Mouse (Mus musculus) WW6 (cell line): ENCODE results near the gene Vmac.
A peak's percentile ranks its signal among the peaks of the same experiment; 100 is the strongest.

ENCODE experiments used
- DNase-seq: peaks from one replicate; pipeline ENCODE4 v3.0.0-alpha.2; 2013; ENCODE audit warnings: low read depth, low spot score

Gene Vmac

DNA sequence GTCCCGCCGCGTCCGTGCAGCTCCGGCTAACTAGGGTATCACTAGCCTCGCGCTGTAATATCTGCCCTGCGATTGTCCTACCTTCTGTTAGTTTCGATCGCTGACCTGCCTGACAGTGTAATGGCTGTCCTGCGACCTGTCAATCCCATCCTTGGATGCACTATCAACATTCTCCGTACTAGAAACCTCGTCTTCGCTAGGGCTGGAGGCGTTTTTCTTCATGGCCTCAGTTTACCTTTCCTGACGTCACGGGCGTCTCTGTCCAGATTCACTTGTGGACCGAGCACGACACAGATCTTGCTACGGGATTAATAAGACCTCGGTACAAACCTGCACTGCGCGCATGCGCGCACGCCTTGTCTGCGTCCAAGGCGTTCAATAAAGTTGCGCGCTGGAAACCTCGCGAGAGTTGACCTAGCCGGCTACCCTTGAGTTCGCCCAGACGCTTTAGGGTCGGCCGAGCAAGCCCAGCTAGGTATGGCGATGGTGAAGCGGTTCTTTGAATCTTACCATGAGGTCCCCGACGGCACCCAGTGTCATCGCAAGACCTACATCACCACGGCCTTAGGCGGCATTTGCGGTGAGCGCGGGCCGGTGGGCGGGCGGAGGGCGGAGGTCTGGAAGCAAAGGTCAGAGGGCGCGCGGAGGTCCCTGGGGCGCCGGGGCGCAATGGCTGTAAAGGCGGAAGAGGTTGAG, at the start of gene Vmac, which contains the start of gene Ndufa11:
Vmac (minus strand) TSS at position 660 of the 696 bp plus-strand sequence.
Ndufa11 (plus strand) TSS at position 405 of the 696 bp plus-strand sequence.
- peak; percentile 97 for DNase-seq

DNA sequence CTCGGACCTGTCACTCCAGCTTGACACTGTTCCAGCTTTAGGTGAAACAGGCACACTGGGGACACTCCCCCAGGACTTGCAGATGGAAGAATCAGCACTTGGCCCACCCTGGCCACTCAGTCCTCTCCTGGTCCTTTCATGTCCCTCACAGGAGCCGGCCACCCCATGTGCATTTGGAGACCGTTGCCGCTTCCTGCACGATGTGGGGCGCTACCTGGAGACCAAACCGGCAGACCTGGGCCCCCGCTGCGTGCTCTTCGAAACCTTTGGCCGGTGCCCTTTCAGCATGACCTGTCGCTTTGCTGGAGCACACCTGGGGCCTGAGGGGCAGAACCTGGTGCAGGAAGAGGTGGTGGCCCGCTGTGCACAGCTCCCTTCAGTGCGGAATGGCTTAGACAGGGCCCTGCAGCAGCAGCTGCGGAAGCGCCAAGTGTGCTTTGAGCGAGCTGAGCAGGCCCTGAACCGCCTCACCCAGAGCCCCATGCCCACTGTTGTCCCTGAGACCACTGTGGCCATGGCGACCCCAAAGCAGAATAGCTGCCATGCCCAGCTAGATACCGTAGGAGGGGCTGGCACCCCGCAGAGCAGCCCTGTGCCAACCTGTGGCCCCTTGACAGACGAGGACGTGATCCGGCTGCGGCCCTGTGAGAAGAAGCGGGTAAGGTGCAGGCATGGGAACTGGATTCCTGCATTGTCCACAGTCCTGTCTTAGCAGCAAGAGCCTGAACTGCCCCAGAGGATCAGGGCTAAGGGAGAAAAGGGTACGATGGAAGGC, 49.0 kb upstream of the Vmac start:
- DNase-seq, result no peak

DNA sequence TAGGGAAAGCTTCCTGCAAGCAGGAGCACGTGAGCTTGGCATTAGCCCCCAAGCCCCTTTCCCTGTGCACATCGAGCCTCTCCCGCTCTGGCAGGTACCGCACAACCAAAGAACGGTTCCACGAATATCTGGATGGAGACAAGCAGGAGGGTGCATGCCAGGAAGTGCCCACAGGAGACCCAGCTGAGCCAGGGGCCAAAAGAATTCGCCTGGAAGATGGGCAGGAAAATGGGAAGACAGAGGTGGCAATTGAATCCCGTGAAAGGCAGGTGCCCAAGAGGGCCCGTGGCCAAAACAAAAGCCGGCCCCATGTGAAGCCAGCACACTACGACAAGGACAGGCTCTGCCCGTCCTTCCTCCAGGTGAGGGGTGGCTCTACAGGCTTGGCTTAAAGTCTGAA, 47.6 kb upstream of the Vmac start:
- no peak for DNase-seq

DNA sequence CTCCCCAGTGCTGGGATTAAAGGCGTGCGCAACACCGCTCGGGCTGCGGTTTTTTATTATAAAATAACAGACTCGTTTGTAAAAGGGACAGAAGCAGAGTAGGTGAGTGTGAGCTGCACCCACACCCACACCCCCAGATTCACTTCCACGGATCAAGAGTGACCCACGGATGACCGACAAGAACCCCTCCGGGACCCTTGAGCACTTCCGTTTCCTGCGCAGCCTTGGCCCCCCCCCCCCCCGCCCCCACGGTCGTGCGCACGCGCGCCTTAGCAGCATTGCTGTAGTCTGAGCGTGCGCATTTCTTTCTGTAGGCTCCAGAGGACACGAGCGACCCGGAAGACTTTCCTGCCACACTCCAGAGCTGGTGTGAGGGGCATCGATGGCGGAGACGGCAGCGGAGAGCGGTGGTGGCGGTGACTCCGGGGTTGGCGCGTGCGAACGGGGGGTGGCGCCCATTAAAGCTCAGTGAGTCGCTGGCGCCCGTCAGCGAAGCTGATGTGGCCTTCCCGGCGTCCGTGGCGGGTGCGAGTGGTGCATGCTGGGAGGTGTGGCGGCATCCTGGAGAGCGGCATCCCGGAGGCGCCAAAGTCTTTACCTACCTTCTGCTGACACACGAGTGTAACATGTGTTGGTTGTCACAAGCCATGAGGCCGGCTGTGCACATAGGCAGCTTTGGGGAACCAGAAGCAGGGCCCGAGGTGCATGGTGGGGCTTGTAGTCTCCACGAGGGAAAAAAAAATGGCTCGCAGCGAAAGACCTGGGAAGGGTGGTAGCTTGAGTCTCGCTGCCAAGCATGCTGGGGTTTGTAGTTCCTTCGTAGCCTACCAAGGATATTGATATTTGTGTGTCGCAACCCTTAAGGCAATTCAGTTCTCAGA, 46.9 kb upstream of the Vmac start, which contains the start of gene Dus3l:
Dus3l (plus strand) TSS at position 284 of the 881 bp plus-strand sequence.
- DNase-seq, result no peak

DNA sequence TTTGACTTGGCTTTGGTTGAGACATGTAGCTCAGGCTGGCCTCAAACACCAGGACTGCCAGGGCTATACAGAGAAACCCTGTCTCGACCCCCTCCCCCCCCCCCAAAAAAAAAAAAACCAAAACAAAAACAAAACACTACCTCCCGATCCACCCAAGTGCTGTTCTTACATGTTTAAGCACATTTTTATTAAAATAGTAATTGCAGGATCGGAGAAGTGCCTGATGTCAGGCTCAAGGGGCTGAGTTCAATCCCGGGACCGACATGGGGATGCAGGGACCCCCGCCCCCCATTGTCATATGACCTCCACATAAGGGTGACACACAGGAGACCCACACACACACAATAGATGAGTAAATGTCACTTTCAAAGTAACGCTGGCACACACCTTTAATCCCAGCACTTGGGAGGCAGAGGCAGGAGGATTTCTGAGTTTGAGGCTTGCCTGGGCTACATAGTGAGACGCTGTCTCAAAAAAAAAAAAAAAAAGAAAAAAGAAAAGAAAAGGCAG, 46.0 kb upstream of the Vmac start:
- no peak for DNase-seq

DNA sequence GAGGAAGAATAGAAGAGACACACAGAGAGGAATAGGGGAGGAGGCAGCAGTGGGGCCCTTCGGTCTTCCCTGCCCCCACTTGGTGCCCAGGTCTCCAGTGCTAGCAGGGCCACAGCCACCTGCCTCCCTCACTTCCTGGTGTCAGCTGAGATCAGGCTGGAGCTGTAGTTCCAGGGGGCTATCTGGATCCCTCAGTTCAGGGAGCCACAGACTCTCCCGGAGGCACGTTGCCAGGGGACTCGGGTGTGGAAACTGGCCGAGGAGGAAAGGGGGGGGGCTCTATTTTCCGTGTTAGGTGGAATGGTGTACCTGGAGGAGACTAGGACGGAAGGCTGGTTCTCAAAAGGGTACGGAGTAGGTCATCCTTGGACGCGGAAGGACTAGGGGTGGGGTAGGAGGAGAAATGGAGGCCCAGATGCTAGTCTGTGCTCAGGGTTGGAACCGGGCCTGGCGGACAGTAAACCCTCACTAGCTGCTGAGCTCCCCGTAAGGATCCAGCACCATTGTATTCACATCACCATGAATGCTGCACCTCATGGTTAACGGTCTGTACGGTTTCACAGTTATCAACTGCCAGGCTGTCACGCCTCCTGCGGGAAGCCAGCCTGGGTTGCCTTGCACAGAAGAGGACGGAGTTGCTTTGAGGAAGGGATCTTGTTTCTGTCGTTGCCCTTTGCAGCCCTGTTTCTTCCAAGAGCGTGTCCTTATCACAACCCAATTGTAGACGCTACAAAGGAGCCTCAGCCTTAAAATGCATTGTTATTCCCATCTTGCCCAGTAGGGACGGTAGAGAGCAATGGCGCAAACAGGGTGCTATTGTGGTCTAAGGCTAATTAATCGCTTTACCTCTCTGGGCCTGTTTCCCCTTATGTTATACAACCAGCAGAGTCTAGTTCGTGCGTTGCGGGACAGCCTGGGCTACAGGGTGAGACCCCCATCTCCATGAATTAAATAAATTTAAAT, 45.2 kb upstream of the Vmac start:
- DNase-seq, result no peak

DNA sequence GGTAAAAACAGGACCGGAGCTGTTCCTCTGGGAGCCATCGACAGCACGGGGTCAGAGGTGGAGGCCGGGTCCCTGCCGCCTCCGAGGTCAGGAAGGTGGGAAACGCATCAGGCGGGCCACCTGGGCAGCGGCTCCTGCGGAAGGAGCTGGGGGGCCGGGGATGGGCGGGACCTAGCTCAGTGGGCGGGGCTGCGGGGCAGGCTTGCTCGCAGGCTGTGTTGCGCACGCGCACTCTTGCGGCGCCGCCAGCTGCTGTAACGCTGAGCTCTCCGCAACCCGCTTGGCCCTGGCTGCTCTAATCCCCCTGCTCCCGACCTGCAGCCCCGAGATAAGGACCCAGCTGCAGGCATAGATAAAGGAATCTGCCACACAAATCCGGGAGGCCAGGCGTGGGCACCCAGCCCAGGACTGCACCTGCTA, 44.2 kb upstream of the Vmac start:
- DNase-seq, result no peak

DNA sequence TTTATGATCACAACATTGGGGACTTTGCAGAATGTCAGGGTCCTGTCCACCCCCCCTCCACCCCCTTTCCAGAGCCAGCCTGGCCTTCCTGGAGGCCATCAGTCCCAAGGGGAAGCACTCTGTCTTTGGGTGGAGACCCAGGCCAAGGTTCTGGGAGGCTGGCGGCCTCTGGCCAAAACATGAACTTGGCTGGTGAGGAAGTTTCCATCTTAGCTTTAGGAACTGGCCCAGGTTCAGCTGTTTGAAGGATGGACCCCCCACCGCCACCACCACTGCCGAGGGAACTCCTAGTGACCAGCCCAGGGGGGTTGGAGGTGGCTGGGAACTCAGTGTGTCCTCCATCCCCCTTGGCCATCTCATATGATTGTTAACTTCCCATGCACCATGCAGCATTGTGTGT, 43.3 kb upstream of the Vmac start:
- DNase-seq, result no peak

DNA sequence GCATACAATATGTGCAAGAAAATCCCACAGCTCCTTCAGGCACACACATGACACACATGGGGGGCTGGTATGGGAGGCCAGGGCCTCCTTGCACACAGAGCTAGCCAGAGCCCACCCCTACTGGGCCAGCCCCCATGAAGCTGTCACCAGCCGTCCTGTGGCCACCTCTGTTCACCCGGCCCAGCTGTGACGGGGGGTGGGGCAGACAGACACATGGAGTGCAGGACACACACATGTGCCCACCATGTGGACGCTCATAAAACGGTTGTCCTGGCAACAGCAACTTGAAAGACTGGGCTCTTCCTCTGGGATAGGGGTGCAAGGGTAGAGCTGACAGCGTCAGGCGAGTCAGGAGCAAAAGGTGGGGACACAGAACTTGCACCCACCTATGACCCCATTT, 41.4 kb upstream of the Vmac start:
- no peak for DNase-seq

DNA sequence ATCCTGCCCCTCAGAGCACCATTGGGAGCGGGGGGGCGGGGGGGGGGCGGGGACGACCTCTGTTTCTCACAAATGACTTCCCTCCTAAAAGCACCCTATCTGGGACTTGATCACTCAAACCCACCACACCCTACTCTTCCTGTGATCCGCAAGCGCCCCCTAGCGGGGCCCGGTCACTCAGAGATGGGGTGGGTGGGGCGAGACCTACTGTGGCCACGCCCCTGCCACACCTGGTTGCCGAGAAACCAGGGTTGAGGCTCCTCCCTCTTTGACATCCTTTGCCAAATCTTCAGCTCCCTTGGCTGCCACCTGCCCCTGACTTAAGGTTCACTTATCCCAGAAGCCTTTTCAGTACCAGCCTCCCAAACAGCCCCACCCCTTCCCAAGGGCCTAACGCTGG, 40.3 kb upstream of the Vmac start:
- DNase-seq, result no peak

DNA sequence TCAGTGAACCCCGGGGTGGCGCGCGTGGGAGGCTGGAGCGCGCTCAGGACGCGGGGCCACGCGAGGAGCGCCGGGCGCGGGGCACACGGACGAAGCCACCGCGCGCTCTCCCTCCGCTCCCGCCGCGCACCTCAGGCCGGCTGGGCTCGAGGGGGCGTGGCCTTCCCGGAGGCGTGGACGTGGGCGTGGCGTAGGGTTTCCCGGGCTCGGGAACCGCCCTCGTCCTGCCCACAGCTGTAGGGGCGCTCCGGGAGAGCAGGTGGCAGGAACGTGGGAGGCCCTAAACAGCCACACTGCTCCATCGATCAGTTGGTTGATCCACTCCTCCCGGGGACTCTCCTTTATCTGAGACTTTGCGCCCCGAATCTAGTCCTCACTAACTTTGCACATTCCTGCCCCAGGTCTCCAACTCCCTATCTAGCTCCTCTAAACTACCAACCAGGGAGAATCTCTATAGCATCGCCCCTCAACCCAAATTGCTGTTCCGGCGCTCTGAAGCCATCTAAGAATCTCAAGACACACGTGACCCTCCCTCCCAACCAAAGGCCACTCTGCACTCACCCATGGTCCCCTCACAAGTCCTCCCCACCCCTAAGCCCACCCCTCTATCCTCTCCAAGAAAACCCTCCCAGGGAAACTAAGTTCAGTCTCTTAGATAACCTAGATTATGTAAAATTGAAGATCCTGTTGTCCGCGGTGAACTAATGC, 39.7 kb upstream of the Vmac start, which contains the start of gene Nrtn:
Nrtn (minus strand) TSS at position 115 of the 708 bp plus-strand sequence.
- DNase-seq, result no peak

DNA sequence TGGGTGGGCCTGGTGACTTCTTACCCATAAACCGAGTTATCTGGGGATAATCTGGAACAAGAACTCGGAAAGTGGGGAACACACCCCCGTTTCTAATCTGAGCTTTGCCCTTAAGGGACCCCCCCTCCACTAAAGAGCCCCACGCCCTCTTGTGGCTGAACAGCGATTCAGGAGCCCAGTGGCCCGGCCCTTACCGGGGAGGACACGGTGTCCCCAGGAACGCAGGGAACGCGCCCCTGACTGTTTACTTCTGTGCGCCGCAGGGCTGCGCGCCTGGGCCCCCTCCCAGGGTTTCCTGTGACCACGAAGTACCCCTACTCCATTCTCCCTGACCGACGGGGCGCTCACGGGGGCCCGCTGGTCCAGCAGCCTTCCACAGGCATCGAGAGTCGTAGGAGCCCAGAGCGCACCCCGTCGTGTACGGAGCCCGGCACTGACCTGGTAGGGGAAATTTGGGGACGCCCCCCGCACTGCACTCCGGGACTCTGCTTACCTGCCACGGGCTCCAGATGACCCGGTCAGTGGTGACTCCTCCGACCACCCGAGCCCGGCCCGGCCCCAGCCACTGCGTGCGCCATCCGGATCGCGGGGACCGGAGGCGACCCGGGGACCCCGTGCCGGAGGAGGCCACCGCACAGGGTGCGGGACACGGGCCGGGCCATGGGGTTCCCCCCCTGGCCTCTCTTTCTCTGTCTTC, 39.0 kb upstream of the Vmac start:
- DNase-seq, result no peak

DNA sequence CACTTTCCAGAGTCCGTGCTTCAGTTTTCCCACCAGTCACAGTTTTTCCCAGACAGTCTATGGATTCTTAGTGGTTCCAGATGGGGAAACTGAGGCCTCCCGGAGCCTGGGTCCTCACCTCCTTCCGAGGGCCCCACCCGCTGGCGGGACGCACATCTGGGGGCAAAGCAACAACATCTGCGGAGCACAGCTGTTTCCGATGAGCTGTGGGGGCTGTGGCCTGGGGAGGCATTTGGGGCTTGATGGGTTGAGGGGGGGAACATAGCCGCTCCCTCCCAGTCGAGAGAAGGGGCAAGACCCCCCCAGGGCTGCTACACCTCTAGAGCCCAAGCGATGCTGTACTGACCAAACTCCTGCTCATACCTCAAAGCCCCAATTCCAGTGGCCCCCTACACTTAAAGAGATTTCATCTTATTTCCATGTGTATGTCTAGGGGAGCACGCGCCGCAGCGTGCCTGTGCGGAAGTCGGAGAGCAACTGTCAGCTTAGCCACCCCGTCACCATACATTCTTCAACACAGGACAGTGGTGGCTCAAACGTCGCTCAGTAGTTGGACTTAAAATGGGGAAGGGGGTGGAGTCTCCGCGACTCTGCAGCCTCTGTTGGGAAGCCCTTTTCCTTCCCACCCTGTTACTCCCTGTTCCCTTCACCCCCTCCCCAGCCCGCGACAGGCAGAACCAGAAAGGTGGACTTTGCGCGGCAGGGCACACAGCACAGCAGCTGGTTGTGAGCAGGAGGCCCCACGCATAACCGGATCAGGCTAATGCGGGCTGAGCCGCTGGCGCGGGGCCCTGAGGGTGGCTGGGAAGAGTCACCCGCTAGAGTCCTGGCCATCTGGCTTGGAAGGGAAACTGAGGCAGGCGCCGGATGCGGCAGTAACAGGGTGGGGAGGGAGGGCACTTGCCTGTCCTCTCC, 36.7 kb upstream of the Vmac start:
- DNase-seq, result no peak

DNA sequence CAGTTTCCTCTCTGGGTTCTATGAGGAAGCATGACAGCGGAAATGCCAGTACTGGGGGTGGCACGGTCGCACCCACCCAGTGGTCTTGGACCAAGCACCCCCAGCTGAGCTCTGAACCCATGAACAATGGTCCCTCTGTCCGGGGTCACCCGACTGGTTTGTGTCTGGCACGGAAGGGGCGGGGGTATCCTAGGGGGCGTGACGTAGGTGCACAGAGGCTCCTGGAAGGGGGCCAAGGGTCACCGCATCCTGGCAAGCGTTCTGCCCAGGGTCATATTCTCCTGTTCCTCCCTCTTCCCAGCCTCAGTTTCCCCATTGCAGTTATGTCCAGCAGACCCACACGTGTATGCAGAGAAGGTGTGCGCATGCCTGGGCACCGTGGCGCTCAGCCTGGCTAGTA, 35.6 kb upstream of the Vmac start:
- no peak for DNase-seq

DNA sequence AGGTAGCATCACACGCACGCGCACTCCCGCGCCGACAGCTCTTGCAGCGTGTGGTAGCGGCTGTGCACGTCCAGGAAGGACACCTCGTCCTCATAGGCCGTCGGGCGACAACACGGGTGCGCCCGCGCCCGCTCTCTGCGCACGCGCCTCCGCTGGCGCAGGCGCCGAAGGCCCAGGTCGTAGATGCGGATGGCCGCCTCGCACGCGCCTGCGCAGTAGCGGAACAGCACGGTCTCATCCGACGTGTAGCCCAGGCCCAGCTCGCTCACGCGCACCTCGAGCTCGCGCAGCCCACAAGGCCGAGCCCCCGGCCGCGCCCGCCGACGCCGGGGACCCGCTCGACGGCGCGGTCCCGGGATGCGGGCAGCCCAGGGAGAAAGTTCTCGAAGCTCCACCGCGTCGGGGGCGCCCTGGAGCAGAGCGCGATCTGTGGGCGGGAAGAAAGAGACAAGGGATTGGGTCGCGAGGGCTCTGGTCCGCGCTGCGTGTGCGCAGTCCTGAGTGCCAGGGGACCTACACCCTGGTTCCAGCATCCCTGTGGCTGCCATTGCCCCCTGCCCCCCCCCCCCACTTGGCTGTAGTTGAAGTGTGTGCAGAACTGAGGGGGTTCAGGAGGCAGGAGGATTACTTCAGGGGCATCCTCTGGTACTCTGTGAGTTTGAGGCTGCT, 33.7 kb upstream of the Vmac start:
- no peak for DNase-seq

DNA sequence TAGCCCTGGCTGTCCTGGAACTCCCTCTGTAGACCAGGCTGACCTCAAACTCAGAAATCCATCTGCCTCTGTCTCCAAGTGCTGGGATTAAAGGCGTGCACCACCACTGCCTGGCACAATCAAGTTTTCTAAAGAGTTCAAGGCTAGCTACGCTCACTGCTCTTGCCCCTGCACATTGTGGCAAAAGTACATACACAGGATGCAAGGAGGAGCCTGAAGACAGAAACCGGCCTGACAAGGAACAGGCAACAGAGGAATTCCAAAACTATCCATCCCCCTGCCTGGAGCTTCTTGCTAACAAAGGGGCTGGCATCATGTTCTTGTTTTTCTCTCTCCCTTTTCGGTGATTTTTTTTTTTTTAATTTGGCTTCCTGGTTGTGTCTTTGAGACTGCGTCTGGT, 26.4 kb upstream of the Vmac start:
- no peak for DNase-seq

DNA sequence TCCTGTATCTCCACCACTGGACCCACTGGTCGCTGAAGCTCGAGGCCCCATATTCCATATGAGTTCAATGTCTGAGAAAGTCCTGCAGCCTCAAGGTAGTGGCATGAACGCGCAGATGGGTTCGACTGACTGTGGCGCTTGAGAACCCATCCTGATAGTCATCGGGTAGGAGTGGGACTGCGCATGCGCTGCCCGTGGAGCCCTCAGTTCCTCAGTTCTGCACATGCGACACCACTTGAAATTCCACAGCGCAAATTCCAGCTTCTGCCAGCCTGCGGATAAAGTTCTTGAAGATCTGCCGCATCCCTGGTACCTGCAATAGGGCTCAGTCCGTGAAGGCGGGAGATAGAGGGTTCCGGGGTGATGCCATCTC, 23.0 kb upstream of the Vmac start:
- DNase-seq, result no peak
